Mouse (Mus musculus): ENCODE measurements around the gene Ankrd6. TPM values are rescaled to one million over a fixed set of nuclear protein-coding genes. Genes with fewer than 3 reads are reported as not detected.

Ankrd6 gene
- total and polyA plus RNA-seq, 3 experiments = 1.3 to 2.1 (median 1.6) TPM

- Histone ChIP-seq H3K4me1 (ENCODE audit: control insufficient read depth in 1 of 2, insufficient read depth in 2 of 2) (peaks cover 0 to 14% of the 10 kb centered on the region in 2 experiments; a peak in 3 of 4 replicates), H3K4me3 (replicated peaks in 1 of 3; ENCODE audit: low read depth in 2 of 3, low read length in 2 of 3, poor library complexity in 1 of 3) (no peak overlapping the region), H3K4me2 (ENCODE audit: insufficient read depth, low read depth, poor library complexity, severe bottlenecking) (no peak overlapping the region), H3K27me3 (replicated peaks) (no peaks in the 10 kb centered on the region), H3K79me2 (replicated peaks; ENCODE audit: control insufficient read depth, extremely low read depth, insufficient read depth, poor library complexity, severe bottlenecking) (no peaks in the 10 kb centered on the region), H3K36me3 (replicated peaks in 1 of 2; ENCODE audit: control insufficient read depth in 1 of 2, insufficient read depth in 1 of 2, low read length in 1 of 2) (peaks cover 0 to 3% of the 10 kb centered on the region in 2 experiments), H3K27ac (ENCODE audit: insufficient read depth, low read depth) (no peak overlapping the region), H3K9me3 (replicated peaks; ENCODE audit: low read length) (no peaks in the 10 kb centered on the region), H3K9ac (ENCODE audit: insufficient read depth, low read depth) (no peak overlapping the region)
- TF ChIP-seq ZC3H11A (IDR thresholded peaks at IDR 0.05; ENCODE audit: low read depth, low read length) (no peak), NRF1 (IDR thresholded peaks at IDR 0.05; ENCODE audit: low read depth, low read length) (no peak), NELFE (IDR thresholded peaks at IDR 0.05; ENCODE audit: low read depth, low read length) (no peak), ZNF384 (IDR thresholded peaks at IDR 0.05; ENCODE audit: low read depth, low read length) (no peak), MXI1 (IDR thresholded peaks at IDR 0.05; ENCODE audit: low read depth, low read length) (no peak), IRF4 (IDR thresholded peaks at IDR 0.05; ENCODE audit: low read depth, low read length) (no peak), USF1 (IDR thresholded peaks at IDR 0.05; ENCODE audit: low read depth, low read length) (no peak), POLR2AphosphoS2 (IDR thresholded peaks at IDR 0.05; ENCODE audit: low read depth, low read length) (no peak), JUN (IDR thresholded peaks at IDR 0.05; ENCODE audit: insufficient read depth, low read depth, low read length) (no peak)
- DNase-seq (ENCODE audit: extremely low read depth) = peak; percentile 34
- dilution Hi-C loops (cut with MboI; ENCODE audit: extremely low pct_ligation_motif_present, extremely low pct_unique_long_range_greater_than_20kb, low sequenced_read_pairs) = no loop called here
- in situ Hi-C loops (cut with MboI; ENCODE audit: low pct_ligation_motif_present, low pct_unique_long_range_greater_than_20kb, low sequenced_read_pairs) = no loop called here
Observed at GRCm38 (mm10) chr4:32932056-32932455, 18.6 kb downstream of the Ankrd6 start.

GRCm38 (mm10) chr4:32929750-32930149 lies 20.9 kb downstream of the Ankrd6 start:
- Histone ChIP-seq H3K27me3 (replicated peaks) (no peaks in the 10 kb centered on the region), H3K79me2 (replicated peaks; ENCODE audit: control insufficient read depth, extremely low read depth, insufficient read depth, poor library complexity, severe bottlenecking) (no peaks in the 10 kb centered on the region), H3K36me3 (replicated peaks in 1 of 2; ENCODE audit: control insufficient read depth in 1 of 2, insufficient read depth in 1 of 2, low read length in 1 of 2) (peaks cover 0 to 3% of the 10 kb centered on the region in 2 experiments), H3K4me1 (ENCODE audit: control insufficient read depth in 1 of 2, insufficient read depth in 2 of 2) (peaks cover 0 to 6% of the 10 kb centered on the region in 2 experiments; a peak in 2 of 4 replicates), H3K9me3 (replicated peaks; ENCODE audit: low read length) (no peaks in the 10 kb centered on the region), H3K4me3 (replicated peaks in 1 of 3; ENCODE audit: low read depth in 2 of 3, low read length in 2 of 3, poor library complexity in 1 of 3) (no peak overlapping the region), H3K27ac (ENCODE audit: insufficient read depth, low read depth) (no peak overlapping the region), H3K9ac (ENCODE audit: insufficient read depth, low read depth) (no peak overlapping the region), H3K4me2 (ENCODE audit: insufficient read depth, low read depth, poor library complexity, severe bottlenecking) (no peak overlapping the region)
- dilution Hi-C loops (cut with MboI; ENCODE audit: extremely low pct_ligation_motif_present, extremely low pct_unique_long_range_greater_than_20kb, low sequenced_read_pairs) = no loop called here
- TF ChIP-seq ZKSCAN1 (IDR thresholded peaks at IDR 0.05; ENCODE audit: borderline replicate concordance, low read depth, low read length) = no peak
- TF ChIP-seq MYC (IDR thresholded peaks at IDR 0.05; ENCODE audit: low read depth, low read length) = no peak
- no peak for TF ChIP-seq GABPA (IDR thresholded peaks at IDR 0.05; ENCODE audit: insufficient replicate concordance, low read depth, low read length)
- TF ChIP-seq IRF4 (IDR thresholded peaks at IDR 0.05; ENCODE audit: low read depth, low read length) = no peak
- TF ChIP-seq MAZ (IDR thresholded peaks at IDR 0.05; ENCODE audit: low read depth, low read length) = no peak
- no peak for TF ChIP-seq JUND (conservative IDR thresholded peaks at IDR 0.05; ENCODE audit: low read depth, low read length)
- no peak for TF ChIP-seq BHLHE40 (IDR thresholded peaks at IDR 0.05; ENCODE audit: low read depth, low read length)
- no peak for TF ChIP-seq SIN3A (IDR thresholded peaks at IDR 0.05; ENCODE audit: low read length)
- no peak for TF ChIP-seq EP300 (IDR thresholded peaks at IDR 0.05; ENCODE audit: low read length)
- TF ChIP-seq NRF1 (IDR thresholded peaks at IDR 0.05; ENCODE audit: low read depth, low read length) = no peak
- no peak for TF ChIP-seq JUN (IDR thresholded peaks at IDR 0.05; ENCODE audit: insufficient read depth, low read depth, low read length)
- no peak for TF ChIP-seq UBTF (IDR thresholded peaks at IDR 0.05; ENCODE audit: low read depth, low read length)
- no peak for TF ChIP-seq MAX (IDR thresholded peaks at IDR 0.05; ENCODE audit: low read length)
- no peak for DNase-seq (ENCODE audit: extremely low read depth)
- in situ Hi-C loops (cut with MboI; ENCODE audit: low pct_ligation_motif_present, low pct_unique_long_range_greater_than_20kb, low sequenced_read_pairs) = no loop called here
